Mouse (Mus musculus): Measurements from ENCODE around the gene BC024978. TPM values are rescaled to one million over a fixed set of nuclear protein-coding genes. Genes with fewer than 3 reads are reported as not detected.

BC024978 gene
- total RNA-seq (2021) = 10 to 100 TPM; 14.3 to 14.6 TPM
- long read RNA-seq, experiment 1, partial matches to known transcripts = 0 of 2 reads
- long read RNA-seq, experiment 1, other reads (novel, unspliced or antisense) = 1 of 2 reads
- long read RNA-seq, experiment 2, full-length matches to known transcripts = 2 of 4 reads
- long read RNA-seq, experiment 2, partial matches to known transcripts = 1 of 4 reads
- long read RNA-seq, experiment 2, other reads (novel, unspliced or antisense) = 1 of 4 reads

GRCm38 (mm10) chr7:27195681-27196611 lies at the start of gene BC024978, which contains the start of gene Snrpa:
BC024978 (plus strand) TSS chr7:27195781.
Snrpa (minus strand) TSS chr7:27196271.
- peak; percentile 98 for DNase-seq (ENCODE audit: low spot score)

GRCm38 (mm10) chr7:27153205-27153764 lies 42.3 kb upstream of the BC024978 start, which contains the start of gene Cyp2t4:
Cyp2t4 (plus strand) TSS chr7:27153714.
- peak; percentile 55 for DNase-seq (ENCODE audit: low spot score)

- no peak for DNase-seq (ENCODE audit: low spot score)
Measured at GRCm38 (mm10) chr7:27156005-27156404, 39.6 kb upstream of the BC024978 start.

GRCm38 (mm10) chr7:27158171-27158570 lies 37.4 kb upstream of the BC024978 start:
- DNase-seq (ENCODE audit: low spot score) = no peak

- DNase-seq (ENCODE audit: low spot score) = no peak
Measured at GRCm38 (mm10) chr7:27159256-27159655, 36.3 kb upstream of the BC024978 start.

- DNase-seq (ENCODE audit: low spot score) = peak; percentile 85
Measured at GRCm38 (mm10) chr7:27159882-27160281, 35.7 kb upstream of the BC024978 start.

- no peak for DNase-seq (ENCODE audit: low spot score)
Measured at GRCm38 (mm10) chr7:27160921-27161320, 34.7 kb upstream of the BC024978 start.

GRCm38 (mm10) chr7:27161744-27162143 lies 33.8 kb upstream of the BC024978 start:
- peak; percentile 26 for DNase-seq (ENCODE audit: low spot score)

- no peak for DNase-seq (ENCODE audit: low spot score)
Measured at GRCm38 (mm10) chr7:27162780-27163449, 32.7 kb upstream of the BC024978 start.

GRCm38 (mm10) chr7:27163450-27163805 lies 32.2 kb upstream of the BC024978 start:
- DNase-seq (ENCODE audit: low spot score) = peak; percentile 68

GRCm38 (mm10) chr7:27164112-27164947 lies 31.3 kb upstream of the BC024978 start:
- no peak for DNase-seq (ENCODE audit: low spot score)

GRCm38 (mm10) chr7:27165007-27165655 lies 30.4 kb upstream of the BC024978 start:
- DNase-seq (ENCODE audit: low spot score) = peak; percentile 71

GRCm38 (mm10) chr7:27165696-27166095 lies 29.9 kb upstream of the BC024978 start:
- no peak for DNase-seq (ENCODE audit: low spot score)

- DNase-seq (ENCODE audit: low spot score) = peak; percentile 89
Measured at GRCm38 (mm10) chr7:27166229-27166613, 29.4 kb upstream of the BC024978 start.

GRCm38 (mm10) chr7:27166614-27167474 lies 28.7 kb upstream of the BC024978 start, which contains the start of gene Egln2:
Egln2 (minus strand) TSS chr7:27166802.
- DNase-seq (ENCODE audit: low spot score) = peak; percentile 94

- DNase-seq (ENCODE audit: low spot score) = no peak
Measured at GRCm38 (mm10) chr7:27167475-27168094, 28.0 kb upstream of the BC024978 start.

- no peak for DNase-seq (ENCODE audit: low spot score)
Measured at GRCm38 (mm10) chr7:27168371-27168770, 27.2 kb upstream of the BC024978 start.

- DNase-seq (ENCODE audit: low spot score) = no peak
Measured at GRCm38 (mm10) chr7:27170981-27171380, 24.6 kb upstream of the BC024978 start.

GRCm38 (mm10) chr7:27174496-27174895 lies 21.1 kb upstream of the BC024978 start:
- no peak for DNase-seq (ENCODE audit: low spot score)
